Mouse (Mus musculus) midbrain, postnatal 0 days (tissue): Measurements from ENCODE around the gene Ank2. TPM values are rescaled to one million over a fixed set of nuclear protein-coding genes. Genes with fewer than 3 reads are reported as not detected.

ENCODE experiments used
- ATAC-seq: fragments of 200-750 bp; cut with Nextera tagmentation; 2 replicates; pipeline ENCODE4 v1.8.0; 2017; ENCODE audit warnings: moderate number of reproducible peaks, mild to moderate bottlenecking, moderate TSS enrichment, moderate library complexity; ENCODE audit not compliant: low FRiP score
- DNase-seq: peaks from one replicate; pipeline ENCODE4 v3.0.0-alpha.2; 2015; ENCODE audit warnings: low spot score
- H3K27ac ChIP-seq: fragments of 300-500 bp; sonication (generic); 2 replicates; pipeline ENCODE4 v1.5.1; 2014; ENCODE audit warnings: low read depth, mild to moderate bottlenecking, low read length, mixed read lengths
- H3K27me3 ChIP-seq: fragments of 300-500 bp; sonication (generic); 2 replicates; pipeline ENCODE4 v1.6.1; 2014; ENCODE audit warnings: low read length, control low read depth, mixed read lengths; ENCODE audit not compliant: insufficient read depth
- H3K36me3 ChIP-seq: fragments of 300-500 bp; sonication (generic); 2 replicates; pipeline ENCODE4 v1.6.1; 2014; ENCODE audit warnings: low read length, control low read depth, mixed read lengths; ENCODE audit not compliant: insufficient read depth
- H3K4me1 ChIP-seq: fragments of 300-500 bp; sonication (generic); 2 replicates; pipeline ENCODE4 v1.6.1; 2014; ENCODE audit warnings: mild to moderate bottlenecking, control low read depth, antibody characterized with exemption, low read length, mixed read lengths; ENCODE audit not compliant: insufficient read depth
- H3K4me2 ChIP-seq: fragments of 300-500 bp; sonication (generic); 2 replicates; pipeline ENCODE4 v1.6.1; 2014; ENCODE audit warnings: low read depth, mild to moderate bottlenecking, low read length, mixed read lengths; ENCODE audit not compliant: poor library complexity, severe bottlenecking
- H3K4me3 ChIP-seq: fragments of 300-500 bp; sonication (generic); 2 replicates; pipeline ENCODE4 v1.5.1; 2014; ENCODE audit warnings: low read depth, mild to moderate bottlenecking, low read length, moderate library complexity
- H3K9ac ChIP-seq: fragments of 300-500 bp; sonication (generic); replicated peaks from 2 replicates; pipeline ENCODE4 v1.6.1; 2014; ENCODE audit warnings: mild to moderate bottlenecking, low read length, moderate library complexity, mixed read lengths; ENCODE audit not compliant: poor library complexity, severe bottlenecking
- H3K9me3 ChIP-seq: fragments of 300-500 bp; sonication (generic); 2 replicates; pipeline ENCODE4 v1.6.1; 2016; ENCODE audit warnings: low read length, control low read depth
- CTCF ChIP-seq: IDR thresholded peaks from 2 replicates; pipeline ENCODE4 v1.5.1; 2016; ENCODE audit warnings: antibody characterized with exemption, mild to moderate bottlenecking
- WGBS: fragments of 180-500 bp; shearing (Covaris S2); extraction: QIAGEN DNeasy Blood & Tissue Kit; methylation state at CpG from one replicate; pipeline ENCODE4 v1.1.7; 2014; 5-methylcytosine and 5-hydroxymethylcytosine counted together
- polyA plus RNA-seq: library from polyadenylated mRNA; unstranded; fragments of >200 nt; fragmentation: Nextera tagmentation; extraction: Ambion mirVana; gene quantifications from 2 replicates; pipeline ENCODE4 v1.2.1, GENCODE M21; 2015
- total RNA-seq: library from RNA; depleted of rRNA; stranded (reverse); fragments of >200 nt; gene quantifications from 2 replicates; pipeline ENCODE4 v1.2.3, GENCODE M21; 2014

The Ank2 gene
- total and polyA plus RNA-seq, 2 experiments from 2014 or later: 200 to 623 TPM

DNA sequence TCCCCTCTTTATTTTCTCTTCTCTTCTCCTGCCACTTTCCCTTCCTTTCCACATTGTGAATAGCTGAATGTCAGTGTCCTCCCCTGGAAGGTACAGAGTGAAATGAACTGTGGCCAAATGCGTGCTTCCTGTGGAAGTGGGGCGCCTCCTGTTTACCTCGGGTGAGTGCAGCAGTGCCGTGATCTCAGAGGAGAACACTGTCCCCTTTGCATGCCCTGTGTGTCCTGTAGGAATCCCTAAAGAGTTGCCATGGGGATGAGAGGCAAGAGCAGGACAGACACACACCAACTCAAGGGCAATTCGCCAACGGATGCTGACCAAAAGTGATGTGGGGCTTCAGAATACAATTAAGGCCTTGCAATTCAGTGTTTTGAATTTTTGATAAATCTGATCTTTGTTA, 521.8 kb downstream of the Ank2 start:
- Histone ChIP-seq H3K9me3 (no peaks in the 10 kb centered on the region), H3K9ac (no peak overlapping the region), H3K36me3 (peaks cover 34% of the 10 kb centered on the region), H3K4me1 (no peaks in the 10 kb centered on the region), H3K27ac (peak overlapping the region; percentile 26; the same call in 1 of the 2 replicates), H3K27me3 (no peaks in the 10 kb centered on the region), H3K4me2 (no peak overlapping the region), H3K4me3 (no peak overlapping the region)
- DNase-seq (peak; percentile 34), ATAC-seq (no peak)
- WGBS: 57% methylated on average over 6 of the region's 6 CpGs
- TF ChIP-seq CTCF: no peak

GRCm38 (mm10) chr3:126976793-126977192, 522.4 kb downstream of the Ank2 start:
- Histone ChIP-seq H3K4me1 (no peaks in the 10 kb centered on the region), H3K4me3 (no peak overlapping the region), H3K4me2 (no peak overlapping the region), H3K27ac (no peak overlapping the region), H3K27me3 (no peaks in the 10 kb centered on the region), H3K36me3 (peaks cover 33% of the 10 kb centered on the region), H3K9me3 (no peaks in the 10 kb centered on the region), H3K9ac (no peak overlapping the region)
- TF ChIP-seq CTCF: no peak
- ATAC-seq: no peak
- 71% methylated on average over 16 of the region's 16 CpGs for WGBS
- no peak for DNase-seq

DNA sequence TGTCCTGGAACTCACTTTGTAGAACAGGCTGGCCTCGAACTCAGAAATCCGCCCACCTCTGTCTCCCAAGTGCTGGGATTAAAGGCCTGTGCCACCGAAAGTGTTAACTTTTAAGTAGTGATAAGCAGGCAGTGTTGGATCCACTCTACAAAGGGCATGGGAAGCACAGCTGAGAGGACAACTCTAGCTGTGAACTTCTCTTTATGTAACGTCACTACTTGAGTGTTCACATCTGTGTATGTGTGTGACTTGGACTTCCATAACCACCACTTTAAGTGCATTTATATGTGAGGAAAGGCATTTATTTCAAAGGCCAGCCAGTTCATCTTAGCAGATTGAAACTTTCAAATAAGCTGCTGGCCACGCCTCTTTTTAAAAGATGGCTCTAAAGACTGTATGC, 523.7 kb downstream of the Ank2 start:
- Histone ChIP-seq H3K4me2 (no peak overlapping the region), H3K9me3 (no peaks in the 10 kb centered on the region), H3K4me3 (no peak overlapping the region), H3K36me3 (peaks cover 24% of the 10 kb centered on the region), H3K27ac (no peak overlapping the region), H3K4me1 (no peaks in the 10 kb centered on the region), H3K9ac (no peak overlapping the region), H3K27me3 (no peaks in the 10 kb centered on the region)
- DNase-seq: no peak
- WGBS: 83% methylated on average over 5 of the region's 5 CpGs
- TF ChIP-seq CTCF: no peak
- no peak for ATAC-seq

DNA sequence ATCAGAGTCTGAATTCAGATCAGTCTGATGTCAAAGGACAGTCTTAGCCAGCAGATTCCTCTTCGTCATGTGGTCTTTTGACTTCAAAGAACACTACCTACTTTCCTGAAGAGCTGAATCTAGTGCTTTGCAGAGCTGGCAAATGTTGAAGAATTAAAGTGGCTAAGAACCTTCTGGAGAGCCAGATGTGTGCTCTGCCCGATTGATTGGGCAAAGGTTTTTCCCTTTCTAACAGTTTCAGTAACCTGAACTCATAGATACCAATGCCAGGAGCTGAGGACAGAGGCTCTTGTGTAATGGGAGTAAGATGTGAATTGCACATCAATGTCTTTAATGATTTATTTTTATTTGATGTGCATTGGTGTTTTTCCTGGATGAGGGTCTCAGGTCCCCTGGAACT, 525.6 kb downstream of the Ank2 start:
- no peaks in the 10 kb centered on the region for H3K27me3 ChIP-seq
- no peak overlapping the region for H3K27ac ChIP-seq
- WGBS: 82% methylated on average over 2 of the region's 2 CpGs
- no peak overlapping the region for H3K4me3 ChIP-seq
- no peak overlapping the region for H3K4me2 ChIP-seq
- TF ChIP-seq CTCF: no peak
- no peaks in the 10 kb centered on the region for H3K9me3 ChIP-seq
- H3K4me1 ChIP-seq: no peaks in the 10 kb centered on the region
- DNase-seq (no peak), ATAC-seq (no peak)
- no peak overlapping the region for H3K9ac ChIP-seq
- H3K36me3 ChIP-seq: peaks cover 20% of the 10 kb centered on the region

GRCm38 (mm10) chr3:126971531-126971930, 527.6 kb downstream of the Ank2 start:
- H3K9me3 ChIP-seq: no peaks in the 10 kb centered on the region
- no peak overlapping the region for H3K4me3 ChIP-seq
- peaks cover 11% of the 10 kb centered on the region for H3K36me3 ChIP-seq
- no peaks in the 10 kb centered on the region for H3K27me3 ChIP-seq
- no peak for ATAC-seq
- no peaks in the 10 kb centered on the region for H3K4me1 ChIP-seq
- whole genome bisulfite sequencing: 90% methylated on average over 9 of the region's 9 CpGs
- no peak for TF ChIP-seq CTCF
- no peak overlapping the region for H3K27ac ChIP-seq
- no peak overlapping the region for H3K4me2 ChIP-seq
- no peak for DNase-seq
- H3K9ac ChIP-seq: no peak overlapping the region

DNA sequence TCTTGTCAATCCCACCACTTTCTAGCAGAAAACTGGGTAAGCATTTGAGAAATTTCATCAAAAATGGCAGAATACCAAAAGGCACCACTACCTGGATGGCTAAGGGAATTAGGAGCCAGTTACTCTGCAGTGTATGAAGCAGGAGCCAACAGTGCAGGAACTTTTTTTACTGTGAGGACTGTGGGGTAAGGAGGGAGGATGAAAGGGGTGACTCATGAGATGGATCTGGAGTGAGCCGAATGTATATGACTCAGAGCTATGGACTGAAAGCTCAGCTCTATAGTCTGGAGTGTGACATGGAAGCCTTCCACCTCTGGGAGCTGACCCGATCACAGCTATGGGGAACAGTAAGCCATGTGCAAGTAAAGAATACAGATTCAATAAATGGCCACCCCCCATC, 530.4 kb downstream of the Ank2 start:
- Histone ChIP-seq H3K36me3 (peaks cover 14% of the 10 kb centered on the region), H3K9me3 (no peaks in the 10 kb centered on the region), H3K4me1 (no peaks in the 10 kb centered on the region), H3K27me3 (no peaks in the 10 kb centered on the region), H3K27ac (no peak overlapping the region), H3K9ac (no peak overlapping the region), H3K4me3 (no peak overlapping the region), H3K4me2 (no peak overlapping the region)
- ATAC-seq (no peak), DNase-seq (no peak)
- no peak for TF ChIP-seq CTCF
- WGBS: 93% methylated on average over 2 of the region's 2 CpGs
